Mouse (Mus musculus) induced T-regulatory cell, adult 2 months (primary cell): ENCODE measurements at regions not wholly inside any gene's neighbourhood (a gene's known extent, or its start where the extent isn't known, plus 50 kb on each side); places are given as distances from the start of the nearest gene placed in this dataset.
"Not testable (repeated sequence)": the region's sequence is repeated elsewhere in the genome, so short reads cannot be mapped to it uniquely, and the experiment has no call there.

Experiments used
- DNase-seq: peaks from one replicate; pipeline ENCODE4 v3.0.0-alpha.2; 2012; ENCODE audit warnings: low read depth

GRCm38 (mm10) chr3:31603237-31603636, 293.1 kb upstream of the Slc7a14 start:
- DNase-seq, result peak; percentile 62

DNA sequence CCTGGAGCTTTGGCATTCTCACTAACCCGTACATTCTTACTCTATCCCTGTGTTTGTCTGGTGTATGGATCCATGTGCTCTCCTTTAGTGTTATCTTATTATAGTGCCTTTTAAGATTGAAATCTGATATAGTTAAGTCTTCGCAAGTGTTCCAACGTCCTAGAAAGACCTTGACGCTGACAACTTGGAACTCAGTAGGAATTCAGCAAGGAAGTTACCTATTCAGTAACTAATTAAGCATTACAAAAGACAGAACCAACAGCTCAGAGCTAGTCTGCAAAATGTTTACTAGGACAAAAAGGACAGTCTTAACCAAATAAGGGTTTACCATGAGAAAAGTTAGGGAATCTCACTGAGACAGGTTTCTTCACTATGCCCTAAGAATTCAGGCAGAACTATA, 286.4 kb upstream of the Slc7a14 start:
- not testable (repeated sequence) for DNase-seq

DNA sequence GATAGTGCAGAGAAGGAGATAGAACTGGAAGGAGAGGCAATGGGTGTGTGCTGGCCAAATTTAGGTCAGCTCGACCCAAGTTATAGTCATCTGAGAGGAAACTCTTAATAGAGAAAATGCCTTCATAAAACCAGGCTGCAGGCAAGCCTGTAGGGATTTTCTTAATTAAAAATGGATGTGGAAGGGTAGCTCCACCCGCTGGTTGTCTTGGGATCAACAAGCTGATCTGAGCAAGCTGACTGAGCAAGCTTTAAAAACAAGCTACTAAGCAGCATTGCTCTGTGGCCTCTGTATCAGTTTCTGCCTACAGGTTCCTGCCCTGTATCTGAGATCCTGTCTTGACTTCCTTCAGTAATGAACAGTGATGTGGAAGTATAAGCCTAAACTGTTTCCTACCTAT, 275.8 kb upstream of the Slc7a14 start:
- DNase-seq, result no peak

DNA sequence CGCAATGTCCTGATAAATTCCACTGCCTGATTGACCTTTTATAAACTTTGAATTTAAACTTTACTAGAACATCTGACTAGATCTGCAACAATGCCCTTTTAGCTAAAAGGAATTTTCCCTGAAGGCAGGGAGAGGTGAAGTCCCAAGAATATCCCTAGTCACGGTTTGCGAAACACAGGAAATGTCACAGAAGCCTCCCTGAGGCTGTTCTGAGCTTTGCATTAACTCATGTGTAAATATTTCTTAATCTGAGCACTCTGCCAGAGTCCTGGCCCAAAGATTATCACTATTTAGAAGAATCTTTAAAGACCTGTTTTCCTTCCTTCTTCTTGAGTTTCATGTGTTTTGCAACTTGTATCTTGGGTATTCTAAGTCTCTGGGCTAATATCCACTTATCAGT, 263.7 kb upstream of the Slc7a14 start:
- DNase-seq, result no peak
